Mouse (Mus musculus): ENCODE data around the gene Hba-a1.

- TF ChIP-seq CTCF (IDR thresholded peaks at IDR 0.05) (no peak), POLR2A (IDR thresholded peaks at IDR 0.05; ENCODE audit: insufficient read depth, low read depth, low read length) (no peak), EP300 (IDR thresholded peaks at IDR 0.05; ENCODE audit: insufficient read depth, low read depth, low read length) (no peak)
Measured at GRCm38 (mm10) chr11:32309928-32310327, 26.6 kb downstream of the Hba-a1 start.

Data from heart, adult 2 months (tissue).